Comparison of ENCODE assay signal across 8 mouse cellular contexts in genomic region chr11:50376911-50377891, GRCm38 (mm10). TPM values are rescaled to one million over a fixed set of nuclear protein-coding genes. Genes with fewer than 3 reads are reported as not detected.
DNase-seq lines count a peak whose midpoint lies in the region; ATAC-seq lines count a peak whose summit lies in the region.

TSS of gene Hnrnph1 (plus strand) at chr11:50376990.

- peaks cover 27% of the 10 kb centered on the region for H3K36me3 ChIP-seq in intestine, embryonic 14.5 days (ENCODE audit: control insufficient read depth, insufficient read depth, low read length)

- H3K4me2 ChIP-seq in intestine, embryonic 14.5 days (ENCODE audit: low read length) = peak within 1 kb of the TSS; percentile 91

- ATAC-seq in intestine, embryonic 14.5 days (replicated peaks; ENCODE audit: low FRiP score, low TSS enrichment, low read depth) = peak; percentile 90

- no peaks in the 10 kb centered on the region for H3K9me3 ChIP-seq in intestine, embryonic 14.5 days (ENCODE audit: control insufficient read depth, low read length)

- under 1% methylated on average over 76 of the region's 76 CpGs for WGBS in intestine, embryonic 14.5 days

- peak; percentile 98 for DNase-seq in adrenal gland, adult 18-20 months (ENCODE audit: low spot score in 2 of 2)
- peak; percentile 97 for DNase-seq in embryo, embryonic 11 days
- peak; percentile 97 for DNase-seq in gastrocnemius, postnatal 25 days
- peak; percentile 99 for DNase-seq in intestine, embryonic 14.5 days (ENCODE audit: low spot score)
- DNase-seq in left cerebral cortex, postnatal 14 days (ENCODE audit: low spot score in 2 of 2) = peak; percentile 99
- DNase-seq in mesoderm, embryonic 11.5 days (ENCODE audit: low read depth, low spot score) = peak; percentile 99
- peak; percentile 97 to 98 for DNase-seq in right cerebral cortex, postnatal 36 days (ENCODE audit: low spot score in 2 of 2)
- DNase-seq in yolk sac, embryonic 10.5 days (ENCODE audit: low spot score) = peak; percentile 98

- peak within 1 kb of the TSS; percentile 68 for H3K4me3 ChIP-seq in intestine, embryonic 14.5 days (ENCODE audit: low read depth, low read length)

- H3K27me3 ChIP-seq in intestine, embryonic 14.5 days (replicated peaks; ENCODE audit: control insufficient read depth, insufficient read depth, low read length) = no peaks in the 10 kb centered on the region

- intact Hi-C loops in left cerebral cortex, postnatal 14 days (cut with DNase I) = no loop called here

- H3K27ac ChIP-seq in intestine, embryonic 14.5 days (ENCODE audit: low read depth) = peak within 1 kb of the TSS; percentile 99

- peak within 1 kb of the TSS; percentile 86 for H3K9ac ChIP-seq in intestine, embryonic 14.5 days (ENCODE audit: low read length)

- H3K4me1 ChIP-seq in intestine, embryonic 14.5 days (replicated peaks; ENCODE audit: control insufficient read depth, insufficient read depth, low read length) = peaks cover 20% of the 10 kb centered on the region

RNA-seq across cellular contexts. Expression of gene Hnrnph1, which starts in this region (rescaled TPM):
- 100 to 1,000 TPM; 281 to 308 TPM for total RNA-seq in adrenal gland, adult 18-20 months (2021)
- total RNA-seq in gastrocnemius, postnatal 25 days (2021) = 10 to 100 TPM; 79.5 to 83.6 TPM
- 411 and 475 TPM in 2 replicates for polyA plus RNA-seq in intestine, embryonic 14.5 days (2014; fragmentation: Nextera tagmentation; extraction: Ambion mirVana)
- total RNA-seq in left cerebral cortex, postnatal 14 days (2021) = 100 to 1,000 TPM; 201 to 225 TPM

Comparison
In these comparisons a context has a peak if more than half of its experiments do, and no peak if none do; other contexts are left out.
1. Peak in every context shown above with its lines: DNase-seq, ATAC-seq, H3K4me3 ChIP-seq and H3K27ac ChIP-seq.